In genomic region chr12:80609928-80610327, GRCm38 (mm10) we compare ENCODE assay signal across 27 mouse cellular contexts. TPM values are rescaled to one million over a fixed set of nuclear protein-coding genes. Genes with fewer than 3 reads are reported as not detected.
DNase-seq lines count a peak whose midpoint lies in the region; ATAC-seq and TF ChIP-seq lines count a peak whose summit lies in the region.
"Had no signal": no experiment of that assay in that cellular context is flagged by ENCODE, and none has a peak within 500 bp of the region (broad histone marks: within the 10 kb centered on the region; RNA-seq: fewer than 3 reads in every experiment).

No protein-coding gene starts in this region.

- H3K9me3 ChIP-seq in heart, embryonic 16.5 days (replicated peaks; ENCODE audit: control insufficient read depth, low read length): no peaks in the 10 kb centered on the region
- no peaks in the 10 kb centered on the region for H3K9me3 ChIP-seq in midbrain, embryonic 10.5 days (replicated peaks)
- H3K9me3 ChIP-seq: embryonic facial prominence, embryonic 13.5 days; forebrain, embryonic 12.5 days; hindbrain, embryonic 13.5 days; limb, embryonic 15.5 days; lung, embryonic 15.5 days; neural tube, embryonic 15.5 days had no signal

- peaks cover 8% of the 10 kb centered on the region; the same call in 1 of the 2 replicates for H3K4me1 ChIP-seq in heart, embryonic 16.5 days (ENCODE audit: control insufficient read depth, insufficient read depth, low read length)
- H3K4me1 ChIP-seq in midbrain, embryonic 10.5 days: no peaks in the 10 kb centered on the region
- H3K4me1 ChIP-seq: embryonic facial prominence, embryonic 13.5 days; forebrain, embryonic 12.5 days; hindbrain, embryonic 13.5 days; limb, embryonic 15.5 days; neural tube, embryonic 15.5 days had no signal

- H3K4me2 ChIP-seq in heart, embryonic 16.5 days (ENCODE audit: low read depth, low read length): no peak overlapping the region
- H3K4me2 ChIP-seq: embryonic facial prominence, embryonic 13.5 days; forebrain, embryonic 12.5 days; hindbrain, embryonic 13.5 days; limb, embryonic 15.5 days; lung, embryonic 15.5 days; midbrain, embryonic 11.5 days; neural tube, embryonic 15.5 days had no signal

- intact Hi-C loops in gastrocnemius, adult 2 months (cut with DNase I): no loop called here

- DNase-seq in gastrocnemius, adult 2 months: peak; percentile 24
- DNase-seq in gastrocnemius, postnatal 25 days: no peak
- DNase-seq in ovary, postnatal 36 days (ENCODE audit: low spot score): peak; percentile 33
- DNase-seq in ovary, postnatal 10 days (ENCODE audit: low spot score): no peak
- no peak for DNase-seq in urinary bladder, postnatal 4 days (ENCODE audit: low spot score in 2 of 2)
- DNase-seq in midbrain, embryonic 10.5 days (ENCODE audit: low spot score): no peak
- no peak for DNase-seq in kidney, postnatal 4 days
- DNase-seq: adrenal gland, adult 2 months; cerebellum, adult 18-20 months; cerebellum, postnatal 14 days; kidney, adult 18-20 months; left cerebral cortex, postnatal 4 days; lung, postnatal 4 days; retina, postnatal 1 day; right cerebral cortex, postnatal 25 days; spleen, adult 18-20 months had no signal

- no peak for TF ChIP-seq CTCF in gastrocnemius, adult 2 months (IDR thresholded peaks at IDR 0.05)

- H3K27me3 ChIP-seq in heart, embryonic 16.5 days (ENCODE audit: control insufficient read depth, insufficient read depth, low read length): no peaks in the 10 kb centered on the region
- H3K27me3 ChIP-seq in midbrain, embryonic 10.5 days (ENCODE audit: low read depth, poor library complexity, severe bottlenecking): no peaks in the 10 kb centered on the region
- H3K27me3 ChIP-seq: embryonic facial prominence, embryonic 13.5 days; forebrain, embryonic 12.5 days; hindbrain, embryonic 13.5 days; limb, embryonic 15.5 days; lung, embryonic 15.5 days; neural tube, embryonic 15.5 days; Patski had no signal

- H3K9ac ChIP-seq in heart, embryonic 16.5 days (ENCODE audit: low read length): no peak overlapping the region
- H3K9ac ChIP-seq: embryonic facial prominence, embryonic 13.5 days; forebrain, embryonic 12.5 days; hindbrain, embryonic 13.5 days; limb, embryonic 15.5 days; liver, embryonic 14.5 days; lung, embryonic 15.5 days; neural tube, embryonic 15.5 days had no signal

- H3K4me3 ChIP-seq in gastrocnemius, adult 2 months: no peak overlapping the region
- no peak overlapping the region for H3K4me3 ChIP-seq in heart, embryonic 16.5 days (ENCODE audit: low read length)
- H3K4me3 ChIP-seq in midbrain, embryonic 10.5 days: no peak overlapping the region
- H3K4me3 ChIP-seq: embryonic facial prominence, embryonic 13.5 days; erythroblast, embryonic 14.5 days; forebrain, embryonic 12.5 days; hindbrain, embryonic 13.5 days; limb, embryonic 15.5 days; lung, embryonic 15.5 days; neural tube, embryonic 15.5 days had no signal

- 29% methylated on average over 3 of the region's 3 CpGs for WGBS in heart, embryonic 16.5 days
- WGBS in midbrain, embryonic 10.5 days: 83% methylated on average over 3 of the region's 3 CpGs

- no peak overlapping the region for H3K27ac ChIP-seq in gastrocnemius, adult 2 months
- peak overlapping the region; percentile 82 for H3K27ac ChIP-seq in heart, embryonic 16.5 days (ENCODE audit: low read length)
- no peak overlapping the region for H3K27ac ChIP-seq in midbrain, embryonic 10.5 days (replicated peaks)
- H3K27ac ChIP-seq: embryonic facial prominence, embryonic 13.5 days; forebrain, embryonic 12.5 days; hindbrain, embryonic 13.5 days; limb, embryonic 15.5 days; liver, embryonic 14.5 days; lung, embryonic 15.5 days; neural tube, embryonic 15.5 days had no signal

- no peaks in the 10 kb centered on the region for H3K36me3 ChIP-seq in heart, embryonic 16.5 days (ENCODE audit: control insufficient read depth, insufficient read depth)
- peaks cover 2% of the 10 kb centered on the region for H3K36me3 ChIP-seq in midbrain, embryonic 10.5 days
- H3K36me3 ChIP-seq: embryonic facial prominence, embryonic 13.5 days; limb, embryonic 15.5 days; lung, embryonic 15.5 days; neural tube, embryonic 15.5 days had no signal

- ATAC-seq in heart, embryonic 16.5 days (replicated peaks; ENCODE audit: extremely low read depth, insufficient read depth, low FRiP score): peak; percentile 85
- ATAC-seq: Patski had no signal

RNA-seq across cellular contexts. Expression of gene Slc39a9, which starts 33.8 kb away (rescaled TPM):
- total RNA-seq in gastrocnemius, adult 2 months (2021): 10 to 100 TPM in 1 of 2 experiments, 1 to 10 TPM in 1; 7.8 to 11.6 TPM
- 1 to 10 TPM; 7.6 to 8.5 TPM for total RNA-seq in gastrocnemius, postnatal 25 days (2021)
- 17.5 and 17.6 TPM in 2 replicates for polyA plus RNA-seq in heart, embryonic 16.5 days (2015; fragmentation: Nextera tagmentation; extraction: Ambion mirVana)
- 26.3 and 27.1 TPM in 2 replicates for polyA plus RNA-seq in midbrain, embryonic 10.5 days (2016; fragmentation: Nextera tagmentation; extraction: Ambion mirVana)

RNA-seq across cellular contexts. Expression of gene Erh, which starts 34.2 kb away (rescaled TPM):
- 10 to 100 TPM; 14.4 to 17.7 TPM for total RNA-seq in gastrocnemius, adult 2 months (2021)
- total RNA-seq in gastrocnemius, postnatal 25 days (2021): 10 to 100 TPM; 15.3 to 20.4 TPM
- 157 and 171 TPM in 2 replicates for polyA plus RNA-seq in heart, embryonic 16.5 days (2015; fragmentation: Nextera tagmentation; extraction: Ambion mirVana)
- 513 and 531 TPM in 2 replicates for polyA plus RNA-seq in midbrain, embryonic 10.5 days (2016; fragmentation: Nextera tagmentation; extraction: Ambion mirVana)

Comparison
In these comparisons a context has a peak if more than half of its experiments do, and no peak if none do; other contexts are left out.
1. DNase-seq: peak in gastrocnemius, adult 2 months (single experiment) and ovary, postnatal 36 days (single experiment); none in gastrocnemius, postnatal 25 days (single experiment), ovary, postnatal 10 days (single experiment), urinary bladder, postnatal 4 days (0 of 2), midbrain, embryonic 10.5 days (single experiment) and kidney, postnatal 4 days (0 of 2).